Mouse (Mus musculus): ENCODE data around the gene Gpatch2.

Gene Gpatch2

DNA sequence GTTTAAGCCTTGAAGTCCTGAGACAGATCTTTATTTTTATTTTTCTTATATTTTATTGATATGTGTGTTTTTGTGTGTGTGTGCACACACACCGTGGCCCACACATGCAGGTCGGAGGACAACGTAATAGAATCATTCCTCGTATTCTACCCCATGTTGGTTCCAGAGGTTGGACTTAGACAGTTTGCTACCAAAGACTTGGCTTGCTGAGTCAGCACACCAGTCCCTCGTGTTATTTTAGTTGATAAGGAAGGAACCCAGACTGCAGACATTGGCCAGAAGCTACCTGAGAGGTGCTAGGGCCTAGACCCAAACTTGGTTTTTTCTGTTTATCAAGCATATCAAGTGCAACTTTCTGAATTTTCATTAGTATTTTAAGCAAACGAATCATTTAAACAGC is 95.8 kb downstream of the Gpatch2 start:
- no peak for DNase-seq

GRCm38 (mm10) chr1:187313323-187313722 is 98.0 kb downstream of the Gpatch2 start:
- DNase-seq: no peak

GRCm38 (mm10) chr1:187313763-187314162 is 98.5 kb downstream of the Gpatch2 start:
- DNase-seq: no peak

DNA sequence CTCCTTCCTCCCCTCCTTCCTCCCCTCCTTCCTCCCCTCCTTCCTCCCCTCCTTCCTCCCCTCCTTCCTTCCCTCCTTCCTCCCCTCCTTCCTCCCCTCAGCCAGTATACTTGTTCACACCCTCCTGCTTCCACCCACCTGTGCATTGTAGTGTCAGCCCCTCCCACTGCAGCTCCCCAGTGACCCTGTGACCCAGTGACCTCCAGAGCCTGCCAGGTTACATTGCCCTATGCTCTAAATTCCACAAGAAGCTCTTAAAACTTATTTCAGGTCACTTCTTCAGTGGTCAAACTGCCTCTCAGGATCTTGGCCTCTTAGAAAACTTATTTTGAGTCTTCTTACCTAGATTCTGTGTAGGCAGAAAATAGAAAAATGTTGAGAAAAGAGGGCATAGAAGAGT is 99.2 kb downstream of the Gpatch2 start:
- DNase-seq: peak in 1 of 2 experiments; percentile 26

GRCm38 (mm10) chr1:187315821-187316220 is 100.5 kb downstream of the Gpatch2 start:
- DNase-seq: no peak

DNA sequence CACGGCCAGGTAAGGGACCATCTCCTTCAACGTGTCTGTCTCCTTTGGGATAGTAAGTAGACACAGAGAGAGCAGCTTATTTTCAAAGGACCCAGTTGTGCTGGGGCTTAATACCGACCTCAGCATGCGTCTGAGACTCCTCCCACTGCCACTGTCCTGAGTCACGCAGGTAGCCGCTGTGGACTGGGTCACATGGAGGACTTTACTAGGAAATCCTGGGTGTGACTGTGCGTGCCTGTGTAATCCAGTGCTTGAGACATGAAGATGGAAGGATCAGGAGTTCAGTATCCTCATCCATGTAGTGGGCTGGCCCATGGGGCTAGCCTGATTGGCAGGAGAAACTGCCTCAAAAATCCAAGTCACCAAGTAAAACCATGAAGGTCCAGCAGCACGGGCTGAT is 101.2 kb downstream of the Gpatch2 start:
- DNase-seq: no peak

DNA sequence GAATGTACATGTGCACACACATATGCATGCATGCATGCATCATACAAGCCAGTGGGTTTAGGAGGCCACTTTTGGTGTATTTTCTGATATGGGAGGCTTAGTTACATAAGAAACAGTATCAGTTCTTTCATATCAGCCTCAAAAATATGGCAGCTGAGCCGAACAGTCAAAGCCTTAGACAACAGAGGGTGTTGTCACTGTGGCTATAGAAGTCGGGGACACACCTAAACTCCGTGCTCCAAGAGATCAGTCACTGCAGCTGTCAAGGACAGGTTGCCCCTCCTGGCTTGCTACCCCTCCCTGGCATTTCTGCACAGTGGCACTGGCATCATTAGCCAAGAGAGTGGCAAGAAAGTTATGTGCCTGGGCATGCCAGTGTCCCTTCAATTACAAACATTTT is 106.5 kb downstream of the Gpatch2 start:
- DNase-seq: no peak

- no peak for DNase-seq
Measured at GRCm38 (mm10) chr1:187322505-187323208, 107.3 kb downstream of the Gpatch2 start.

DNA sequence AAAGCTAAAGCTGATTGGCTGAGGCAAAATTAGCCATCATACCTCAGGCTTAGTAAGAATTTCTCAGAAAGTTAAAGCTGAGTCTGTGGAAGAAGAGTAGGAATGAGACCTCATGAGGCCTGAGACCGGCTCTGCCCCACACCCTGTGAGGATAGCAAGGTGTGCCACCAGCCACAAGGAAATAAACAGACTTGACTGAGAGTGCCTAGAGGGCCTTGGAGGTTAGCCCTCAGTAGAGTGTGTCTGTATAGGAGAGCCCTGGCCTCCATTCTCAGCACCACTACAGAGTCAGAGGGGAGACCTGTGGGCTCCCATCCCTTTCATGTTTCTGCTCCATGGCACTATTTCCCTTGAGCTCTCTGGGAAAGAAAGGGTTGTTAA is 107.9 kb downstream of the Gpatch2 start:
- no peak for DNase-seq

DNA sequence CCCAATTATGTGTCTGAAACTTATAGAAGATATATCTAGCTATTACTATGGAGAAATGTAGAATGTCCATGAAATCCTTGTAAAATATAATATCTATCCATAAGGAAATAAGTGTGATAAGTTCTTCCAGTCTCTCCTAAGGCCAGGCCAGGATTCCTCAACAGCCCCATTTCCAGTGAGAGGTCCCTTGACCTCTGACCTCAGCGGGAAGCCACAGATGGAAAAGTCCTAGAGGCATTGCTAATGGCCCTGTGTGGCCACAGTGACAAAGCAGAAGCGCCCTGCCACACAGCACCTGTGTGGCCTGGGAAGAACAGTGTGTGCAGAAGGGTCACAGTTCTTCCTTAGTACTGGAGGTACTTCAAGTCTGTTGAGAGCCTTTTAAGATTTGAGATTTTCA is 127.2 kb downstream of the Gpatch2 start:
- no peak for DNase-seq

GRCm38 (mm10) chr1:187345156-187345555 is 129.8 kb downstream of the Gpatch2 start:
- DNase-seq: no peak

GRCm38 (mm10) chr1:187346923-187347322 is 131.6 kb downstream of the Gpatch2 start:
- DNase-seq: no peak

GRCm38 (mm10) chr1:187347606-187348005 is 132.3 kb downstream of the Gpatch2 start:
- no peak for DNase-seq

- DNase-seq: no peak
Measured at GRCm38 (mm10) chr1:187348053-187348820, 132.9 kb downstream of the Gpatch2 start.

DNA sequence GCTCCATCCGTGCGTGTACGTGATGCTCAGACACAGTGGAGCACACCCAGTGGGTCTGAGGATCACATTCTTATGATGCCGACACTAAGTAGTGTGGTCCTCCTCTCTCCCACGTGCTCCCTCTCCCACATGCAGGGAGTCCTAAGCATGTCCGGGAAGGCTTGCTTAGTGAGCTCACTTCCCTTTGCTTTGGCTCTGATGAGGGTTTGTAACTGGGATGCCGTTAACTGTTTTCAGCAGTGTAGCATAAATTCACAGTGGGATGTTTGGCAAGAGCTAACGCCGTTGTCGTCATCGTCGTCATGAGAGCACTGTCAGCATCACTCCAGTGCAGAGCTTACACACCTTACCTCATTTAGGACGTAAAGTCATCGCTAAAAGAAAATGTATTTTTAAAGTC is 133.6 kb downstream of the Gpatch2 start:
- no peak for DNase-seq

- no peak for DNase-seq
Measured at GRCm38 (mm10) chr1:187356169-187356568, 140.9 kb downstream of the Gpatch2 start.

GRCm38 (mm10) chr1:187356904-187357303 is 141.6 kb downstream of the Gpatch2 start:
- DNase-seq: no peak

DNA sequence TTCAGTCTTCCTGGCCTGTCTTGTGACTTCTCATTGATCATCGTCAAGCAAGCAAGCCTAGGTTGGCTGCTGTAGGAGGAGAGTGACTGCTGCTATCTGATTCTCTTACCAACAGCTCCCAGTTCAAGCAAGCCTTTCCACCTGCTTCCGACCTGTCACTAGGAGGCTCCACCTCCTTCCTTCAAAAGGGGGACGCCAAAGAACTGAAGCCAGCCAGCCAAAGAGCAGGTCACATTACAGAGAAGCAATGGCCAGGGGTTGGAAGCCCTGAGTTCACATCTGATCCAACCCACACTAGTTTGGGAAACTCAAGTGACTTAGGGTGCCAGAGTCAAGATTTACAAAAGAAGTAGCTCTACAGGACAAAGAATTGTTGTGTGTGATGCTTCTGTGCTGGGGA is 144.9 kb downstream of the Gpatch2 start:
- no peak for DNase-seq

GRCm38 (mm10) chr1:187362536-187362935 is 147.2 kb downstream of the Gpatch2 start:
- DNase-seq: no peak

DNA sequence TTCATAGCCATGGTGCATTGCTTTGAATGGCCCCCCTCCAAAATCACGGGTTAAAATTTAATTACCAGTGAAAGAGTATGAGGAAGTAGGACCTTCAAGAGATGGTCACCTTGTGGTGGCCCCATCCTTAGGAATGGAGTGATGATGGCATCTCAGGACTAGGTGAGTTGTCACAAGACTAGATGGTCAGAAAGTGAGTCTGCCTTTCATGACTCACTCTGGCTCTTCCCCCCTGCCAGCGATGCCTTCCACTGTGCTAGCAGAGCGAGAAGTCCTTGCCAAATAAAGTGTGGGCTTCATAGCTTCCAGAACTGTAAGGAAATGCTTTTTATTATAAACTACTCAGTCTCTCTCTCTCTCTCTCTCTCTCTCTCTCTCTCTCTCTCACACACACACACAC is 150.1 kb downstream of the Gpatch2 start:
- no peak for DNase-seq

- DNase-seq: peak; percentile 23 to 59
Measured at GRCm38 (mm10) chr1:187366806-187367205, 151.5 kb downstream of the Gpatch2 start.

DNA sequence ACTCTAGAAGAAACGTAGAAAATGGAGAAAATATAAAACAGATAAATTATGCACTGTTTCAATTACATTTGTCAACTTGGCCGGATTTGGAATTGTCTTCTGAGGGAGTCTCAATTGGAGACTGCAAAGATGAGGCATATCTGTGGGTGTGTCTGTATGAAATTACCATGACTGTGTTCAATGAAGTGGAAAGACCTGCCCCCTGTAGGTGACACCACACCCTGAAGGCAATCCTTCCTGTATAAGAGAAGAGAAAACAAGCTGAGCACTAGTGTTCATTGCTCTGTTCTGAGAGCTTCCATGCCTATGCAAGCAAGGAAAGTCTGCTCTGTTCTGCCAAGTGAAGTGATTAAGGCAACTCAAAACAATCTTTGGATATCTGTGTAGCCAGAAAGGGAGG is 153.7 kb downstream of the Gpatch2 start:
- DNase-seq: no peak

GRCm38 (mm10) chr1:187373506-187373905 is 158.2 kb downstream of the Gpatch2 start:
- no peak for DNase-seq

DNA sequence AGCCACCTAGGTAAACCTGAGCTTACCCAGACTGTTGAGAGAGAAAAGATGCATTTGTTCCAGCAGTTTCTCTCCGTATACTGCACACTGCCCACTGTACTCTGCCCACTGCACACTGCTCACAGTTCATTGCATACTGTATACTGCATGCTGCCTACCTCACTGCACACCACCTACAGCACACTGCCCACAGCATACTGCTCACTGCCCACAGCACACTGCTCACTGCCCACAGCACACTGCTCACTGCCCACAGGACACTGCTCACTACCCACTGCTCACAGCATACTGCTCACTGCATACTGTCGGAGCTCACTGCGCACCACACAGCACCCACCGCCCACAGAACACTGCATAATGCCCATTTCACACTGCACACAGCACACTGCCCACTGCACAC is 159.1 kb downstream of the Gpatch2 start:
- no peak for DNase-seq

Data from kidney, postnatal 25 days (tissue).